Mouse (Mus musculus): ENCODE results near the gene Fam183b.

The Fam183b gene

DNA sequence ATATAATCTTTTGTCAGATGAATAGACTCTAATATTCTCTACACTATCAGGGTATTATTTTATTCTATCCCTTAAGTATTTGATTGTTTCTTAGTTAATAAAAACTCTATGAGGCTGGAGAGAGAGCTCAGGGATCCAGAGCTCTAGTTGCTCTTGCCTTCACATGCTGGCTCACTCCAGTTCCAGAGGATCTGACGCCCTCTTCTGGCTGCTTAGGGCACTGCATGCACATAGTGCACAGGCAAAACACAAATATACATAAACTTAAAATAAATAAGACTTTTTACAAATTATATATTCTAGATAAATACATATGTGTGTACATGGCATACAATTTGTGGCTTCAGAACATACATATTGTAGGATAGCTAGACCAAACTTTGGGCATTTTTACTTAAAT is 10.2 kb upstream of the Fam183b start:
- no peaks in the 10 kb centered on the region for H3K4me1 ChIP-seq (replicated peaks; ENCODE audit: low read depth, low read length)
- no peak overlapping the region for H3K4me3 ChIP-seq (replicated peaks; ENCODE audit: low read length)
- no peaks in the 10 kb centered on the region for H3K9me3 ChIP-seq (ENCODE audit: low read length)
- TF ChIP-seq POU5F1 (IDR thresholded peaks at IDR 0.05; ENCODE audit: borderline replicate concordance, low read length) (no peak), NANOG (IDR thresholded peaks at IDR 0.05; ENCODE audit: borderline replicate concordance, low read length) (no peak), CTCF (conservative IDR thresholded peaks at IDR 0.05; ENCODE audit: low read length) (peak; percentile 78)
- H3K36me3 ChIP-seq (ENCODE audit: insufficient read depth, low read length) = no peaks in the 10 kb centered on the region
- no peaks in the 10 kb centered on the region for H3K27me3 ChIP-seq (ENCODE audit: insufficient read depth, low read length)

DNA sequence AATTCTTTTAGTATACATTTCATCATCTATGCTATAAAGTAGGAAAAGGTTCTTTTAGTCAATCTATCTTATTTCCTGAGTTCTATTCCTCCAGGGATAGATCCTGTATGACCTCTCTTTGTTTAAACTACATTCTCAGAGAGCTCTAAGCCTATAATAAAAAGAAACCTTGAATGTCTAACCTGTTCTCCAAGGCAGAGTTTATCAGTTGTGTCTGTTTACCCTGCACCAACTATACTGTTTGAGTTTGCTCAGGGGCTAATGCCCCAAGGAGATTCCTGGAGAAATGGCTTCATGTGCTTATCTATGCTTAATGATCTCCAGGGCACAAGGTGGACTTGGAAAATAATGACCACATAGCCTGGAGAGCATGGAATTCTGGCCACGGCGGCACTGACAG is 2.6 kb upstream of the Fam183b start:
- peaks cover 20% of the 10 kb centered on the region for H3K4me1 ChIP-seq (replicated peaks; ENCODE audit: low read depth, low read length)
- TF ChIP-seq NANOG (IDR thresholded peaks at IDR 0.05; ENCODE audit: borderline replicate concordance, low read length) (no peak), CTCF (conservative IDR thresholded peaks at IDR 0.05; ENCODE audit: low read length) (no peak), POU5F1 (IDR thresholded peaks at IDR 0.05; ENCODE audit: borderline replicate concordance, low read length) (no peak)
- no peaks in the 10 kb centered on the region for H3K27me3 ChIP-seq (ENCODE audit: insufficient read depth, low read length)
- no peak overlapping the region for H3K4me3 ChIP-seq (replicated peaks; ENCODE audit: low read length)
- no peaks in the 10 kb centered on the region for H3K36me3 ChIP-seq (ENCODE audit: insufficient read depth, low read length)
- no peaks in the 10 kb centered on the region for H3K9me3 ChIP-seq (ENCODE audit: low read length)

DNA sequence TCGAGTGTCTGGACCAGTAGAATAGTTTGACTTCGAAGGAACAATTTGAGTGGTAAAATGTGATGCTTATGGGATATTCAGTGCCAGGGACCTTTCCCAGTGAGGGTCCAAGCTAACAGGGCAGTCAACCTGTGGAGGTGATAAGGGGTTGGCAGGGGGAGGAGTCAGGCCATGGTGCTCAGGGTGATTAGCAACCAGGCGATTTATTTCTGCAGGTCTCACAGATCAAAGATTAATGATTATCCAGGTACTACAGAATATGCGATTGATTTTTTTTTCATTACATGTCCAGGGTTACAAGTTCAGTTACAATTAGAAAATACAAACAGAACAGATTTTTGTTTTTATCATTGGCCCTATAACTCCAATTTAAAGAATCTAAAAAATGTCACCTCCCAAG is 2.1 kb upstream of the Fam183b start:
- H3K27me3 ChIP-seq (ENCODE audit: insufficient read depth, low read length) = no peaks in the 10 kb centered on the region
- peaks cover 20% of the 10 kb centered on the region for H3K4me1 ChIP-seq (replicated peaks; ENCODE audit: low read depth, low read length)
- no peaks in the 10 kb centered on the region for H3K9me3 ChIP-seq (ENCODE audit: low read length)
- no peaks in the 10 kb centered on the region for H3K36me3 ChIP-seq (ENCODE audit: insufficient read depth, low read length)
- TF ChIP-seq CTCF (conservative IDR thresholded peaks at IDR 0.05; ENCODE audit: low read length) (no peak), POU5F1 (IDR thresholded peaks at IDR 0.05; ENCODE audit: borderline replicate concordance, low read length) (no peak), NANOG (IDR thresholded peaks at IDR 0.05; ENCODE audit: borderline replicate concordance, low read length) (no peak)
- H3K4me3 ChIP-seq (replicated peaks; ENCODE audit: low read length) = no peak overlapping the region

DNA sequence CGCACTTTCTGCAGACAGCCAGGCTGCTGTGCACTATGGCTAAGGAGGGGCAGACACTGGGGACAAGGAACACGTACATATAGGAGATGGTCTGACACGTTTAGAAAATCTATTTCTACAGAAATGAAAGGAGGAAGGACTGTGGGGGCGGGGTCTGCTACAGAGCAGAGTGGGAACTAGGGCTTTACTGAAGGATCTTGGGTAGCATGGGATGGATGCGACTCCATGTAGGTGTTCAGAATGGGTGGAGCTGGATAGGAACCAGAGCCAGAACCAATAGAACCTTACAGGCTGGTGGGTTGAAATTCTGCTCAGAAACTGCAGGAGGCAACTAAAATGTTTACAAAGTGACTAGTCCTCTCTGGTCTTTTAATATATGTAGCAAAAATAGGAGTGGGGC is 2.0 kb downstream of the Fam183b start:
- Histone ChIP-seq H3K36me3 (ENCODE audit: insufficient read depth, low read length) (no peaks in the 10 kb centered on the region), H3K9me3 (ENCODE audit: low read length) (no peaks in the 10 kb centered on the region), H3K27me3 (ENCODE audit: insufficient read depth, low read length) (no peaks in the 10 kb centered on the region)

DNA sequence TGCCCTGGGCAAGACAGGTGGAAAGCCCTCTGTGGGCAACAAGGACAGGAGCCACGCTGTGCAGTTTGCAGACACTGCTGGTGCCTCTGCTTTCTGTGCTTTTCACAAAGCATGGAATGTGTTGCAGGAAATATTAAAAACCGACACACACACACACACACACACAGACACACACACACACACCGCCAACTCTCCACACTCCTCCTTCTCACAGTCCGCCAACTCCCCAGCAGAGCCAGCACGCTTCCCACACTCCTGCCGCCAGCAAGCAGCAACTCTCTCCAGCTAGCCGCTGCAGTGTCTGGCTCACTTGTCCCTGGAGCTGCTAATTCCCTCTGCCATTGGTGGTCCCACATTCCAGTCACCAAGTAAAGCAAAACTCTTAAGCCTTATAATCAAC is 4.9 kb downstream of the Fam183b start:
- Histone ChIP-seq H3K36me3 (ENCODE audit: insufficient read depth, low read length) (no peaks in the 10 kb centered on the region), H3K9me3 (ENCODE audit: low read length) (no peaks in the 10 kb centered on the region), H3K4me1 (replicated peaks; ENCODE audit: low read depth, low read length) (peaks cover 9% of the 10 kb centered on the region), H3K27me3 (ENCODE audit: insufficient read depth, low read length) (no peaks in the 10 kb centered on the region), H3K4me3 (replicated peaks; ENCODE audit: low read length) (no peak overlapping the region)
- TF ChIP-seq POU5F1 (IDR thresholded peaks at IDR 0.05; ENCODE audit: borderline replicate concordance, low read length) (no peak), CTCF (conservative IDR thresholded peaks at IDR 0.05; ENCODE audit: low read length) (no peak), NANOG (IDR thresholded peaks at IDR 0.05; ENCODE audit: borderline replicate concordance, low read length) (no peak)

More for the DNA sequence above, 2.0 kb downstream of the Fam183b start:
- Histone ChIP-seq H3K4me1 (replicated peaks; ENCODE audit: low read depth, low read length) (peaks cover 20% of the 10 kb centered on the region), H3K4me3 (replicated peaks; ENCODE audit: low read length) (no peak overlapping the region)
- TF ChIP-seq NANOG (IDR thresholded peaks at IDR 0.05; ENCODE audit: borderline replicate concordance, low read length) (no peak), CTCF (conservative IDR thresholded peaks at IDR 0.05; ENCODE audit: low read length) (no peak), POU5F1 (IDR thresholded peaks at IDR 0.05; ENCODE audit: borderline replicate concordance, low read length) (no peak)

DNA sequence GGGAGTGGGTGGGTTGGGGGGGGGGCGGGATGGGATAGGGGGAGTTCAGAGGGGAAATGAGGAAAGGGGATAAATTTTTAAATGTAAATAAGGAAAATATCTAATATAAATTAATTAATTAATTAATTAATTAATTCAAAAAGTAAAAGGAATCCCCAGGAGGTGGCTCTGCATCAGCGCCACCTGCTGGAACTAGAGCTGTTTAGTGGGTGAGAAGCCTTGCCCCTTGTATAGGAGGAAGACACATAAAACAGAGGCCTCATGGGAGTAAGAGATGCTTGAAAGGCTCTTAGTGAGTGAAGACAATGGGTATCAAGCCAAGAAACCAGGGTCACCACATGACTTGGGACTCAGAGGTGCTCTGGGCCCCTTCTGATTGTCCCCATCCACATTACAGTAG is 5.9 kb downstream of the Fam183b start:
- Histone ChIP-seq H3K36me3 (ENCODE audit: insufficient read depth, low read length) (no peaks in the 10 kb centered on the region), H3K4me3 (replicated peaks; ENCODE audit: low read length) (no peak overlapping the region), H3K4me1 (replicated peaks; ENCODE audit: low read depth, low read length) (no peaks in the 10 kb centered on the region), H3K9me3 (ENCODE audit: low read length) (no peaks in the 10 kb centered on the region), H3K27me3 (ENCODE audit: insufficient read depth, low read length) (no peaks in the 10 kb centered on the region)
- TF ChIP-seq CTCF (conservative IDR thresholded peaks at IDR 0.05; ENCODE audit: low read length) = peak; percentile 25; the same call in 1 of the 2 replicates
- no peak for TF ChIP-seq NANOG (IDR thresholded peaks at IDR 0.05; ENCODE audit: borderline replicate concordance, low read length)

DNA sequence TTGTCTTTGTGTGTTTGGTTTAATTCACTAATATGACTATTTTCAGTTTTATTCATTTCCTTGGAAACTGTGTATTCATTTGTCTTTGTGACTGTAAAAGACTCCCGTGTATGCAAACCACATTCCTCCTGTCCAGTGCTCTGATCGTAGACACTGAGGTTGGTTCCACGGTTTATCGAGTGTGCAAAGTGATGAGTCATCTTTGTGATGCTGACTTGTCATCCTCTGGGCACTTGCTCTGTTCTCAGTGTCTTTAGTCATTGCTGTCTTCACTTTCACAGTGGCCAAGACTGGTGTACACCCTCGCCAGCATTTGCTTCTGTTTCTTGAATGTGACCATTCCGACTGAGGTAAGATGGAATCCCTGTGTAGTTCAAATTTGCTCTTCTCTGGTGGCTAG is 11.1 kb downstream of the Fam183b start:
- no peak overlapping the region for H3K4me3 ChIP-seq (replicated peaks; ENCODE audit: low read length)
- H3K27me3 ChIP-seq (ENCODE audit: insufficient read depth, low read length) = 0 out of 2 replicates have a peak, but pooled peaks cover 5% of the 10 kb centered on the region
- TF ChIP-seq CTCF (conservative IDR thresholded peaks at IDR 0.05; ENCODE audit: low read length) = no peak
- H3K36me3 ChIP-seq (ENCODE audit: insufficient read depth, low read length) = no peaks in the 10 kb centered on the region
- no peaks in the 10 kb centered on the region; the same call in 1 of the 2 replicates for H3K4me1 ChIP-seq (replicated peaks; ENCODE audit: low read depth, low read length)
- no peaks in the 10 kb centered on the region for H3K9me3 ChIP-seq (ENCODE audit: low read length)

DNA sequence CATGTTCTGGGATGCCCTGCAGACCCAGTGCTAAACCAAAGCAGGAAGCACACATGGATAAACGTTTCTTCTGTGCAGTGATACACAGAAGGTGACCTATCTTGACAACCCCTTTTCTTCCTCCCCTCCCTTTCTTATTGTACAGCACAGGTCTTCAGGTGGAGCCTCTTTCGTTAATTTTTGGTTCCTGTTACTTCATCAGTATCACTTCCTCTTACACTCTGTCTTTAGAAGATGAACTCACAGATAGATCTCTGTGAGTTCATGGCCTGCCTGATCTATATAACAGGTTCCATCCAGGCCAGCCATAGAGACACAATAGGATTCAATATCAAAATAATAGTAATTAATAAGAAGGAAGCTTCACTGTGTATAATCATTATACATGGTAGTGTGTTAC is 11.7 kb downstream of the Fam183b start:
- no peaks in the 10 kb centered on the region for H3K9me3 ChIP-seq (ENCODE audit: low read length)
- H3K27me3 ChIP-seq (ENCODE audit: insufficient read depth, low read length) = 0 out of 2 replicates have a peak, but pooled peaks cover 5% of the 10 kb centered on the region
- TF ChIP-seq NANOG (IDR thresholded peaks at IDR 0.05; ENCODE audit: borderline replicate concordance, low read length) (no peak), POU5F1 (IDR thresholded peaks at IDR 0.05; ENCODE audit: borderline replicate concordance, low read length) (no peak), CTCF (conservative IDR thresholded peaks at IDR 0.05; ENCODE audit: low read length) (no peak)
- no peaks in the 10 kb centered on the region; the same call in 1 of the 2 replicates for H3K4me1 ChIP-seq (replicated peaks; ENCODE audit: low read depth, low read length)
- no peak overlapping the region for H3K4me3 ChIP-seq (replicated peaks; ENCODE audit: low read length)
- no peaks in the 10 kb centered on the region for H3K36me3 ChIP-seq (ENCODE audit: insufficient read depth, low read length)

DNA sequence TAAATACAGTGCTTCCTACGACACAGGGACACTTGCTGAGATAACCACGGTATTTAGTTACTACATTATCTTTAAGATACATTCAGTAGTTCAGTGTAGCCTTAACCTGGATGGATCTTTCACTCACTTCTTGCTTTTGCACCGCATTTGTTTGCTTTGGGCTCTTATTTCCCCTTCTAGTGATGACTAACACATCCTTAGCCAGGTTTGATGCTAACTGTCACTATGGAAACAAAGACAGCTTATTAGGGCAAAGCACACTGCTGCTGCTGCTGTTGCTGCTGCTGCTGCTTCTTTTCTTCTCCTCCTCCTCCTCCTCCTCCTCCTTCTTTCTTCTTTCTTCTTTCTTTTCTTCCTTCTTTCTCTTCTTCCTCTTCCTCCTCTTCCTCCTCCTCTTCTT is 12.2 kb downstream of the Fam183b start:
- H3K9me3 ChIP-seq (ENCODE audit: low read length) = no peaks in the 10 kb centered on the region
- 0 out of 2 replicates have a peak, but pooled peaks cover 5% of the 10 kb centered on the region for H3K27me3 ChIP-seq (ENCODE audit: insufficient read depth, low read length)
- no peaks in the 10 kb centered on the region for H3K36me3 ChIP-seq (ENCODE audit: insufficient read depth, low read length)
- H3K4me3 ChIP-seq (replicated peaks; ENCODE audit: low read length) = no peak overlapping the region
- TF ChIP-seq POU5F1 (IDR thresholded peaks at IDR 0.05; ENCODE audit: borderline replicate concordance, low read length) (no peak), CTCF (conservative IDR thresholded peaks at IDR 0.05; ENCODE audit: low read length) (no peak), NANOG (IDR thresholded peaks at IDR 0.05; ENCODE audit: borderline replicate concordance, low read length) (no peak)
- H3K4me1 ChIP-seq (replicated peaks; ENCODE audit: low read depth, low read length) = no peaks in the 10 kb centered on the region; the same call in 1 of the 2 replicates
